Mouse (Mus musculus): ENCODE measurements at regions not wholly inside any gene's neighbourhood (a gene's known extent, or its start where the extent isn't known, plus 50 kb on each side); places are given as distances from the start of the nearest gene placed in this dataset.

GRCm38 (mm10) chr3:76014766-76015165, 58.0 kb upstream of the Golim4 start:
- Histone ChIP-seq H3K27me3 (ENCODE audit: insufficient read depth, low read length) (no peaks in the 10 kb centered on the region), H3K27ac (ENCODE audit: low read depth, low read length) (no peak overlapping the region), H3K9me3 (ENCODE audit: low read length) (no peaks in the 10 kb centered on the region), H3K9ac (no peak overlapping the region), H3K4me3 (ENCODE audit: low read depth, low read length) (no peak overlapping the region), H3K36me3 (ENCODE audit: insufficient read depth) (no peaks in the 10 kb centered on the region), H3K4me1 (ENCODE audit: insufficient read depth) (no peaks in the 10 kb centered on the region), H3K4me2 (ENCODE audit: low read depth) (no peak overlapping the region)
- DNase-seq (no peak), ATAC-seq (no peak)
- TF ChIP-seq CTCF (IDR thresholded peaks at IDR 0.05; ENCODE audit: low read depth), result no peak
- 92% methylated on average over 4 of the region's 4 CpGs for WGBS

DNA sequence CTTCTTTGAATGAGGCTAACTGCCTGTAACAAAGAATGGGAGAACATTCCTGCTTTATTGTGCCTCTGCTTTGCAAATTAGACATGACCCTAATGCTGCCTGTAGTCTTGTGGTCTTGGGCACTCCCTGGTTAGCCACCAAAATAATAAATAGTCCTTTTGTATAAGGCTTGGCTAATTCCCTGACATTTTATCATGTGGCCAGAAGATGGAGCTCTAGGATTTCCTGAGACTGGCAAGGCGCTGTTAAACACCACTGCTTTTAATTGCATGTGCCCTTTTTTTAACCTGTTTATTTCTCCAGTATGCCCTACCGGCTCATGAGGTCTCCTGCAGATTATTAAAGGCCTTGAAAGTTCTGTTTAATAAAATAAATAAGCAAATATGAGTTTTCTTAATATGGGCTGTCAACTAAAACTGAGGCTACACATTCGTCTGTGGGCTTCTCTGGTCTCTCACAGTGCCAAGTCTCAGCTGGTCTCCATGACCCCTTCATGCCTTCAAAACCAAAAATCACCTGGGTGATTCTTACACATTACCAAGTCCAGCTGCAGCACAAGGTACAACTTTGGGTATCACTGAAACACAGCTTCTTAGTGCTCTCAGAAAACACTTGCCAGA, 51.9 kb upstream of the Golim4 start:
- H3K36me3 ChIP-seq (ENCODE audit: insufficient read depth), result no peaks in the 10 kb centered on the region
- no peaks in the 10 kb centered on the region for H3K9me3 ChIP-seq (ENCODE audit: low read length)
- DNase-seq, result peak; percentile 76
- peak; percentile 77 for ATAC-seq
- no peaks in the 10 kb centered on the region for H3K27me3 ChIP-seq (ENCODE audit: insufficient read depth, low read length)
- H3K4me3 ChIP-seq (ENCODE audit: low read depth, low read length), result no peak overlapping the region
- H3K4me2 ChIP-seq (ENCODE audit: low read depth), result no peak overlapping the region
- H3K27ac ChIP-seq (ENCODE audit: low read depth, low read length), result no peak overlapping the region
- whole genome bisulfite sequencing, result 21% methylated on average over 3 of the region's 3 CpGs
- no peaks in the 10 kb centered on the region for H3K4me1 ChIP-seq (ENCODE audit: insufficient read depth)
- no peak overlapping the region for H3K9ac ChIP-seq
- TF ChIP-seq CTCF (IDR thresholded peaks at IDR 0.05; ENCODE audit: low read depth), result peak; percentile 82
